Mouse (Mus musculus): ENCODE measurements at regions not wholly inside any gene's neighbourhood (a gene's known extent, or its start where the extent isn't known, plus 50 kb on each side); places are given as distances from the start of the nearest gene placed in this dataset.

- ATAC-seq (replicated peaks; ENCODE audit: poor library complexity), result peak; percentile 74
Measured at GRCm38 (mm10) chr16:95929700-95930435, 60.9 kb downstream of the Psmg1 start.

- no peak for ATAC-seq (replicated peaks; ENCODE audit: poor library complexity)
Measured at GRCm38 (mm10) chr16:95928290-95929260, 62.2 kb downstream of the Psmg1 start.

DNA sequence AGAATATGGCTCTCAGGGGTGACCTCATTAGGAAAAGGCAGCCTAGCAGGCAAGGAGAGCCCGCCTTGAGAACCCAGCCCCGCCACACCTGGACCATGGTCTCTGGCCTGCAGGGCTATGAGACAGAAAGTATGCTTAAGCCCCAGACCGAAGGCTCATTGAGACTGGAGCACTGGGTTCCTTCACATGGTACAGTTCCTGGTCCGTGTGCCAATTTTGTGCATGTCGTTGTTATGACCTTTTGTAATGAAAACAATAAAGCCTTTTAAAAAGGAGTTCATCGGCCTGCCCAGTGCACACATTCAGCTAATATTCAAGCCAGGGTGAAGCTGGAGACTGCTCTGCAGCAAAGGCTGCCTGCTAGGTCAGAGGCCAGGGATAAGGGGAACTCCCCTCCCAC, 64.2 kb downstream of the Psmg1 start:
- no peak for ATAC-seq (replicated peaks; ENCODE audit: poor library complexity)

- ATAC-seq (replicated peaks; ENCODE audit: poor library complexity), result no peak
Measured at GRCm38 (mm10) chr16:95924716-95925115, 66.0 kb downstream of the Psmg1 start.

DNA sequence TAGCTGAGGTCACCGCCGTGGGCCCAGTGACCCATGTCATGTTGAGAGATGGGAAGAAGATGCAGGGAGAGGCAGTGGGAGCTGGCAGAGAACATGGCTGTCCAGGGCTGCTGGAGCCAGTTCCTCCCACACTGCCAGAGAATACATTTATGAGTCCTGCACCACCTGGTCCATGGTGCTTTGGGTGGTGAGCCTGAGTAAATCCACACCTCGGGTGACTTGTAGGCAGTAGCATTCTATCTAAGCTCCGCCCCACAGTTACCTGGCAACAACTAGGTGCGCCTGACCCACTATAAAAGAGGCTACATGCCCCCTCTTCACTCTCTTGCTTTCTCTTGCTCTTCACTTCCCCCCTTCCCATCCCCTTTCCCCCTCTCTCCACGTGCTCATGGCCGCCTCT, 66.8 kb downstream of the Psmg1 start:
- ATAC-seq (replicated peaks; ENCODE audit: poor library complexity), result no peak

DNA sequence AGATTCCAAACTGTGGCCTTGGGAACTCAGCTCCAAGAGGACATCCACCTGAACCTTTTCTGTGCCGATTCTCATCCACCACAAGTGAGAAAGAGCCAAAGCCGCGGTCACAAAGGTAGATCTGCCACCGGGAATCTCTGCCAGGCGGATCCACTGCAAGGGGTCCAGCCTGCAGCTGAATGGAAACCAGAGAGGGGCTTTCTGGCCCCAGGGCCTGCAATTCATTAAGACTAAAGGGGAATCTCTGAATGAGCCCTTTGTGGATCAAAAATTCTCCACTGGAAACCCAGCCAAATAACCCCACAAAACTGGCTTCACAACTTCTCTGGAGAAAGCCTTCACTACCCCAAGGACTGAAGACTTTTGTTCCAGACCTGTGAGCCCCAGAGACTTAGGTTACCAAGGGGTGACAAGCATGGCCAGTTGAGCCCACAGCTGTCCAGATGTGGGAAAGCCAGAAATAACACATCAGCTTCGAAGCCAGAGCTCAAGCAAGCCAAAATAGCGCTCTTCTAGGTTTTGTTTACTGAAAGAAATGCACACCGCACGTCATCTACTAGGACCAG, 68.3 kb downstream of the Psmg1 start:
- no peak for ATAC-seq (replicated peaks; ENCODE audit: poor library complexity)

DNA sequence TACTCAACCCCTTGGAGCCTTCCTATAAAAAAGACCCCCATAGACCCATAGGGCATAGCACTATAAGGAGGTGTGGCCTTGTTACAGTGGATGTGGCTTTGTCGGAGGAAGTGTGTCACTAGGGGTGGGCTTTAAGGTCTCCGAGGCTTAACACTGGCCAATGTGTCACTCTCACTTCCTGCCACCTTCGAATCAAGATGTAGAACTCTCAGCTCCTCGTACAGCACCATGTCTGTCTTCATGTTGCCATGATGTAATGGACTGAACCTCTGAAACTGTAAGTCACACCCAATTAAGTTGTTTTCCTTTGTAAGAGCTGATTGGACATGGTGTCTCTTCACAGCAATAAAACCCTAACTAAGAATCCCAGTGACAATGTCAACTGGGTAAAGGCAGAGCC, 69.6 kb downstream of the Psmg1 start:
- no peak for ATAC-seq (replicated peaks; ENCODE audit: poor library complexity)

DNA sequence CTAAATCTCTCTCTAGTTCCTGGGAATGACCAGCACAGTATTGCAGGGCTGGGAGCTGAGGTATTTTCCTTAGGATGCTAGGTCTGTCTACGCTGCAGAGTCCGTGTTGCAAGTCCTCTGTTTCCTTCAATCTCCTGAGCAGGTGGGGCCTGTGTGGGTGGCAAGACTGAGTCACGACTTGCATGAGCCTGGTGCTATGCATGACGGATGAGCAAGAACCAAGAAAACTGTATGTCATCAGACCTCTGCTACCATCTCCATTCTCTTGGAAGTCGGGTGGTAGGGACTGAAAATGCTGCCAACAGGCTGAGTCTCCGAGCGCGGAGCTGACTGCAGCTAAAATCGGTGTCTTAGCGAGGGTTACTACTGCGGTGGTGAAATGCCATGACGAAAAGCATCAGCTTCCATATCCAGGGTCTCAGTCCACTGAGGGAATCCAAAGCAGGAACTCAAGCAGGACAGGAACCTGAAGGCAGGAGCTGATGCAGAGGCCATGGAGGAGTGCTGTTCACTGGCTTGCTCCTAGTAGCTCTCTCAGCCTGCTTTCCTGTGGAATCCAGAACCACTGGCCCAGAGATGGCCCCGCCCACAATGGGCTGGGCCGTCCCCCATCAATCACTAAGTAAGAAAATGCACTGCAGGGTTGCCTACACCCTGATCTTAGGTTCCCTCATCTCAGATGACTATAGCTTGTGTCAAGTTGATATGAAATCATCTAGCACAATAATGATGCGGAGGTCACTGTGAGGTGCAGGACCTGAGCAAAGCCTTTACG, 71.9 kb downstream of the Psmg1 start:
- ATAC-seq (replicated peaks; ENCODE audit: poor library complexity), result no peak

GRCm38 (mm10) chr16:95917635-95918407, 72.9 kb downstream of the Psmg1 start:
- no peak for ATAC-seq (replicated peaks; ENCODE audit: poor library complexity)

DNA sequence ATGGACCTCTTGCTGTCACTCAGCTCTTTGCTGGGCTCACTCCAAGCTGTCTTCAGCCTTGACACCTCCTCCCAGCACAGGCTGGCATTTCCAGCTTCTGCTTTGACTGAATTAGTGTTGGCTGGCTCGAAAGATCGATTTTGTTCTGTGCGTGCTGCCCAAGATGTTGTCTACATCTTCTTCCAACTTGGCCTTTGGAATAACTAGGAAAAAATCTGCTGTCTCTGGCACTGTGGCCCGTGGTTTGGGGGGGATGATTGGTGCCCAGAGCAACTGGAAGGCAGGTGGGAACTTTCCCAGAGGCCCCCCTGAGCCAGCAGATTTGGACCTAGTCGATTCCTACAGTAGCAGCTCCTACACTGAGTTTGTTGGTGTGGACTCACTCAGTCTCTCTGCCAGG, 76.9 kb downstream of the Psmg1 start:
- ATAC-seq (replicated peaks; ENCODE audit: poor library complexity), result no peak

DNA sequence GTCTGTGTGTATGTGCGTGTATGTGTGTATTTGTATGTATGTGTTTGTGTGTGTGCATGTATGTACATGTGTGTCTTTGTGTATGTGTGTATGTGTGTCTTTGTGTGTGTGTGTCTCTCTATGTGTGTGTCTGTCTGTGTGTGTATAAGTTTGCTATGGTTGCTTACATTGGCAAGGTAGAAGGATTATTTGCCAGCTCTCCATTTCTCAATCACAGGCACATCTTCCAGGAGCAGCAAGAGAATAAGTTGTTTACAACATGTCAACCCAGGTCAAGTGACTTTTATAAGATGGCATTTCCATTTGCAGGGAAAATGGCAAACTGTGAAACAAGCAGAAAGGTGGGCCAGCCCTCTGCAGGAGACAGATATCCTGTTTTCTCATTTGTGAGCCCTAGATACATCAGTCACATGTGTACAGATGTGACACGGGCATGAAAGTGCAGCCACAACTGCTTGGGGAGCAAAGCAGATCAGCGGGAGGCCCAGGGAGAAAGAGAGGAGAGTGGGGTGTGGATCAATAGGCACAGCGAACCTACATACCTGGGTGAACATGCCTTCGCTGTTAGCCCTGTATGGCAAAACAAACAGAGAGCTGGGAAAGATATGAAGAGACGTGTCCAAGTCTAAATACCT, 86.1 kb downstream of the Psmg1 start:
- ATAC-seq (replicated peaks; ENCODE audit: poor library complexity), result no peak

DNA sequence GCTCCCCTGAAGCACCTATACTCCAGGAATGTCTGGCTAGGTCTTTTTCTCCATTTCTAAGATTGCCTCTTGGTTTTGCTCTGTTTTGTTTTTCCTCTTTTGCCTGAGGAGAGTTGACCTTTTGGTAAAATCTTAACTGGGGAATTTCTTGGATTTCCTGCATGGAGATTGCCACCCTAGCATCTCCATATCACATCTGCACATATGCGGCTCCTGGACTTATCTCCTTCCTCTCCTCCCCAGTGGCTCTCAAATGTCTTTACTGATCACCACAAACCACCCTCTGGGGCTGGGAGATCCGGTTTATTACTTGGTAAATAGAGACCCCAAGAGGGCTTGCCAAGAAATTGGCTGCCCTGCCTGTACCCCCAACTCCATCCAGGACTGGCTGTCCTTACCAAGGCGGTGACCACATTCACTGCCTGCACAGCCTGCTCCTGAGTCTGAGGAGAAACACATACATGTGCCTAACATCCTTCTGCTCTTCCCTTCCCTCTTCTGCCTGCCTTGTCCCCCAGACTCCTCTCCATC, 87.3 kb downstream of the Psmg1 start:
- peak; percentile 31 for ATAC-seq (replicated peaks; ENCODE audit: poor library complexity)

GRCm38 (mm10) chr16:95902177-95902576, 88.6 kb downstream of the Psmg1 start:
- no peak for ATAC-seq (replicated peaks; ENCODE audit: poor library complexity)

DNA sequence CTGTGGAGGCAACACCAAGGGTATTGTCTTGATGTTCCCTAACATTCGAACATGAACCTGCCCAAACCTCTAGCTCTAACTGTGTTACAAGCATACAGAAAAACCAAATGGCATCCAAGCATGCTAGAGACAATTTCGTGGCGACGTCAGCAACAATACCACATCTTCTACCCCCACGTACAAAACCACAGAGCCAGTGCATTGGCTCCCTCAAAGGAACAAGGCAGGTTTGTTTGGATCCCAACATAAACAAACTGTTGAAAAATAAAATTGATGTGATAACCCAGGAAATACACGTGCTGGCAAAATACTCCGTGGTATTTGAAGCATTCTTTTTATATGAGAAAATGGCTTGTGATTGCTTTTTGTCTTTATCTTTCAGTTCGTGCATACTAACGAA, 89.4 kb downstream of the Psmg1 start:
- no peak for ATAC-seq (replicated peaks; ENCODE audit: poor library complexity)

DNA sequence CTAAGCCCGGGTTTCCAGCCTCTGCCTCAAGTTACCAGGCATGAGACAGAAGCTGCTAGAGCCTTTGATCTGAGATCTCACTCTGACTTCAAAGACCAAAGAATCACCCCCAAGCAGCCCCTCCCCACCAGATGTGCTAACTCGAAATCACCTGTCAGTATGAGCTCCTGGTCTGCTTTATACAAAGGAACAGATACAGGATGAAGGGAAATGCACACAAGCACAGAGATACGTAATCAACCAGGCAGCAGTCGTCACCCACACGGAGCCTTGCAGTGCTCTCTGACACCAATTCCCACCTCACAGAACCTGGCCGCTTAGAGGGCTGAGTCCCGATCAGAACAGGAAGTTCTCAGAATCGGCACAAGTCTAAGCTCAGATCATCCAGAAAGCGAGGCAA, 90.6 kb downstream of the Psmg1 start:
- no peak for ATAC-seq (replicated peaks; ENCODE audit: poor library complexity)

- no peak for ATAC-seq (replicated peaks; ENCODE audit: poor library complexity)
Measured at GRCm38 (mm10) chr16:95899672-95900071, 91.1 kb downstream of the Psmg1 start.

GRCm38 (mm10) chr16:95897843-95898242, 92.9 kb downstream of the Psmg1 start:
- peak; percentile 65 for ATAC-seq (replicated peaks; ENCODE audit: poor library complexity)

GRCm38 (mm10) chr16:95896126-95896525, 94.6 kb downstream of the Psmg1 start:
- ATAC-seq (replicated peaks; ENCODE audit: poor library complexity), result no peak

DNA sequence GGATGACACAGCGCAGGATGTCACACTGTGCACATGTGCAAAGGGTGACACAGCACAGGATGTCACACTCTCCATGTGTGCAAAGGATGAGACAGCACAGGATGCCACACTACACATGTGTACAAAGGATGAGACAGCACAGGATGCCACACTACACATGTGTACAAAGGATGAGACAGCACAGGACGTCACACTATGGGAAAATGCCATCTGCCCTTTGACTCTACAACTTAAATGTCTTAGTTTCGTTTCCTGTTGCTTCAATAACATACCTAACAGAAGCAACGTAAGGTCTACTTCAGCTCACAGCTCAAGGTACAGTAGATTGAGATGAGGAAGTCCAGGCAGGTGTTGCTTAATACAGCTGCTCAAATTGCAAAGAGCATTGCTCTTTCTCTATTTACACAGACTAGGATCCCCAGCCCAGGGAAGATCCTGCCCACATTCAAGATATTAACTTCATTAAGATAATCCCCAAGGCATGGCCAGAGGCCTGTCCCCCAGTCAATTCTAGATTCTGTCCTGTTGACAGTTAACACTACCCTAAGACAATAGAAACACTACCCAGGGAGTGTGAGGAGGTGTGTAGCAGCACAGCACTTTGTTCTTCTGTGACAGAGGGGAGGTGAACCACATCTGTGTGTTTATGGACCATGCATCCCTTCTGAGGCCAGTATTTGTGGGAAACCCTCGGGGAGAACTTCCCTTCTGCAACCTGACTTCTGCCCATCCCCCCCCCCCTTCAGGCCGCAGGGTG, 97.0 kb downstream of the Psmg1 start:
- peak; percentile 79 for ATAC-seq (replicated peaks; ENCODE audit: poor library complexity)
